Mouse (Mus musculus): Measurements from ENCODE around the gene Pdzrn3.

- TF ChIP-seq POLR2A (IDR thresholded peaks at IDR 0.05; ENCODE audit: insufficient read length, low read depth) (no peak), TCF12 (IDR thresholded peaks at IDR 0.05; ENCODE audit: insufficient read depth, poor library complexity, severe bottlenecking) (no peak), POLR2AphosphoS2 (IDR thresholded peaks at IDR 0.05; ENCODE audit: insufficient read length, low read depth) (no peak), CEBPB (IDR thresholded peaks at IDR 0.05; ENCODE audit: insufficient read depth, poor library complexity, severe bottlenecking) (no peak), MYOG (IDR thresholded peaks at IDR 0.05; ENCODE audit: control insufficient read depth in 1 of 3, insufficient read depth in 1 of 3, insufficient read length in 2 of 3, low read depth in 2 of 3) (no peak), USF1 (IDR thresholded peaks at IDR 0.05; ENCODE audit: low read depth) (no peak), TCF3 (IDR thresholded peaks at IDR 0.05; ENCODE audit: insufficient read length, low read depth) (no peak), E2F4 (IDR thresholded peaks at IDR 0.05; ENCODE audit: insufficient read depth) (no peak), MYOD1 (IDR thresholded peaks at IDR 0.05; ENCODE audit: control insufficient read depth in 1 of 3, insufficient read length in 2 of 3, low read depth in 2 of 3) (no peak), REST (IDR thresholded peaks at IDR 0.05; ENCODE audit: insufficient read depth, insufficient read length) (no peak)
These were observed 55.1 kb downstream of the Pdzrn3 start for GRCm38 (mm10) chr6:101322580-101322979.
